Mouse (Mus musculus): Measurements from ENCODE around the gene Nphp3.

DNA sequence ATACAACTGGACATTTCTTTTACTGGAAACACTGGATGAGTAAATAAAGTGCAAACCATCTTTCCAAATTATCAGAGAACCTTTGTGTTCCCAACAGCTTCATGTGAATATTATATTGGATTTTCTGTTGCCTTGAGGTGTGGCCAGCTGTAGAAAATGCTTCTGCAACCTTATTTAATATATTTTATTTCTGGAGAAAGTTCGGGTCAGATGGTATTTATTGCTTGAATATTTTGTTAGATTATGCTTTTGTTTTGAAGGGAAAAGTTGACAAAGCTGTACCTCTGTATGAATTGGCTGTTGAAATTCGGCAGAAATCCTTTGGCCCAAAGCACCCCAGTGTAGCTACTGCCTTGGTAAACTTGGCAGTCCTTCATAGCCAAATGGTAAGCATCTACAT is 38.0 kb downstream of the Nphp3 start, which contains the start of gene Gm28305:
- TF ChIP-seq CTCF (IDR thresholded peaks at IDR 0.05), result no peak
- TF ChIP-seq EP300 (IDR thresholded peaks at IDR 0.05), result no peak
